Mouse (Mus musculus) kidney, adult 2 months (tissue): ENCODE measurements around the gene Muc2. TPM values are rescaled to one million over a fixed set of nuclear protein-coding genes. Genes with fewer than 3 reads are reported as not detected.
"Not testable (repeated sequence)": the region's sequence is repeated elsewhere in the genome, so short reads cannot be mapped to it uniquely, and the experiment has no call there.

Experiments
- DNase-seq: peaks from one replicate; pipeline ENCODE4 v3.0.0; 2021
- H3K27ac ChIP-seq: fragments of 200-500 bp; 2 replicates; pipeline ENCODE4 v1.5.1; 2012; ENCODE audit warnings: low read depth, low read length, control low read depth, inconsistent platforms; ENCODE audit not compliant: insufficient read depth
- H3K27me3 ChIP-seq: fragments of 200-500 bp; replicated peaks from 2 replicates; pipeline ENCODE4 v1.6.1; 2012; ENCODE audit warnings: mild to moderate bottlenecking, moderate library complexity, low read length, inconsistent platforms; ENCODE audit not compliant: control insufficient read depth, insufficient read depth
- H3K36me3 ChIP-seq: fragments of 200-500 bp; 2 replicates; pipeline ENCODE4 v1.6.1; 2012; ENCODE audit warnings: mild to moderate bottlenecking, moderate library complexity, low read length, inconsistent platforms; ENCODE audit not compliant: control insufficient read depth, insufficient read depth
- H3K4me1 ChIP-seq: fragments of 200-500 bp; 2 replicates; pipeline ENCODE4 v1.6.1; 2011; ENCODE audit warnings: low read length; ENCODE audit not compliant: control insufficient read depth, insufficient read depth
- H3K4me3 ChIP-seq: fragments of 200-500 bp; 2 replicates; pipeline ENCODE4 v1.5.1; 2011; ENCODE audit warnings: mild to moderate bottlenecking, low read depth, low read length, control low read depth; ENCODE audit not compliant: insufficient read depth
- CTCF ChIP-seq: fragments of 200-500 bp; conservative IDR thresholded peaks from 2 replicates; pipeline ENCODE4 v1.5.1; 2011; ENCODE audit warnings: low read depth, mild to moderate bottlenecking, control low read depth, low read length, moderate library complexity, mixed read lengths; ENCODE audit not compliant: insufficient read depth, insufficient read length
- POLR2A ChIP-seq: fragments of 200-500 bp; IDR thresholded peaks from one replicate; pipeline ENCODE4 v1.6.1; 2011; ENCODE audit warnings: low read depth, low read length, control low read depth
- WGBS: fragments of 180-500 bp; shearing (Covaris S2); methylation state at CpG from one replicate; pipeline ENCODE4 v1.1.7; 2018; 5-methylcytosine and 5-hydroxymethylcytosine counted together
- polyA plus RNA-seq: library from polyadenylated mRNA; depleted of rRNA; stranded (reverse); fragments of >200 nt; gene quantifications from 2 replicates; pipeline ENCODE4 v1.2.3, GENCODE M21; 2012

The Muc2 gene
- polyA plus RNA-seq, 1 experiment, result 0.39 TPM

DNA sequence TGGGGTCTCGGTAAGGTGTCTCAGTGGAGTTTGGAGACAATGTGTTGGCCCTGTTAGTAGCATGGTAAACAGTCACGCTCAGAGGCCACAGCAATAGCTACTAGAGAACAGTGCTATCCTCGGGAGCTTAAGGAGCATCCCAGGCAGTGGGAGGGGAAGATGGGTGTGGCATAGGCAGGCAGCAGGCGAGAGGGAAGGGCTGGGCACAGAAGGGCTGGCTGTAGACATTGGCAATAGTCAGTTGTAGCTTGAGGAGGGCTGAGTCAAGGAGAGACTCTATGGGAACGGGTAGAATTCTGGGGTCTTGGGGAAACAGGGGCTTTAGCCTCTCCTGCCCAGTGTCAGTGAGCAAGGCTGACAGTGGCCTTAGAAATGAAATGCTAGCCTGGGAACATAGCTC, 27.9 kb upstream of the Muc2 start:
- TF ChIP-seq POLR2A (no peak), CTCF (no peak)
- 81% methylated on average over 5 of the region's 5 CpGs for WGBS
- no peak for DNase-seq
- Histone ChIP-seq H3K4me1 (no peaks in the 10 kb centered on the region), H3K27ac (no peak overlapping the region), H3K4me3 (no peak overlapping the region), H3K36me3 (no peaks in the 10 kb centered on the region), H3K27me3 (no peaks in the 10 kb centered on the region)

DNA sequence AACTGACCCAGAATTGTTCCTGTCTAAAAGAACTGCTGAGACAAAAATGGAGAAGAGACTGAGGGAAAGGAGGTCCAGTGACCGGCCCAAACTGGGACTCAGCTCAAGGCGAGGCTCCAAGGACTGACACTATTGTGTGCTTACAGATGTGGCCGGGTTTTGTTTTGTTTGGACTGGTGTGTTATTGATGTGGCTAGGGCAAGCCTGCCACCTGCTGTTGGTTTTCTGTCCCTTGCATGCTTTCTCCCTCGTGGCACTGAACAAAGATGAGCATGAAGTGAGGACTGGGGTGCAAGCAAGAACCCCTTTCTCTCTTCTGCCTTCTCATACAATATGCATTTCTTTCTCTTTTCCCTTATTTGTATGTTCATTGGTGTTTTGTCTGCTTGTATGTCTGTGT, 23.9 kb upstream of the Muc2 start:
- H3K4me1 ChIP-seq, result no peaks in the 10 kb centered on the region
- WGBS, result 4% methylated on average over 4 of the region's 4 CpGs
- H3K36me3 ChIP-seq, result no peaks in the 10 kb centered on the region
- H3K27ac ChIP-seq, result no peak overlapping the region
- H3K4me3 ChIP-seq, result no peak overlapping the region
- TF ChIP-seq POLR2A (no peak), CTCF (peak; percentile 96)
- H3K27me3 ChIP-seq, result no peaks in the 10 kb centered on the region
- DNase-seq, result peak; percentile 72

GRCm38 (mm10) chr7:141669097-141669496, 21.0 kb upstream of the Muc2 start:
- H3K27ac ChIP-seq, H3K4me1 ChIP-seq, DNase-seq, H3K27me3 ChIP-seq, H3K4me3 ChIP-seq, H3K36me3 ChIP-seq: not testable (repeated sequence)
- 76% methylated on average over 3 of the region's 3 CpGs for WGBS

DNA sequence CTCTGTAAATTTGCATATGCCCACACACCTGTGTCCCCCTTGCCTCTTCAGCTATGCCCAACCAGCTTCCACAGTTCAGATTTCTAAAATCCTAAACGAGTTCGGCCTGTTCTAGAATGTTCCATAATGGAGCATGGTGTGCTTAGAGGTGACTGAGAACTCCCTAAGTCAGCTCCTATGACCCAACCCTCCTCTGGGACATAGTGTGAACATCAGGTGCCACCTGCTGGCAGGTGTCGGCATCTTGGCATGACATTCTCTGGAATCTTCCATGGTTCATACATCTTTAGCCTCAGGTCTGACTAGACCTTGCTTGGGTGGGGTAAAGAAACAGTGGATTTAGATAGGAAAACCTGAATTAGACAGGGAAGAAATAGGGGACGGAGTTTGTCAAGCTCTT, 19.1 kb upstream of the Muc2 start:
- DNase-seq, result peak; percentile 66
- Histone ChIP-seq H3K4me3 (no peak overlapping the region), H3K4me1 (no peaks in the 10 kb centered on the region), H3K36me3 (no peaks in the 10 kb centered on the region), H3K27ac (no peak overlapping the region), H3K27me3 (no peaks in the 10 kb centered on the region)
- WGBS, result 61% methylated on average over 4 of the region's 4 CpGs
- TF ChIP-seq CTCF (peak; percentile 75), POLR2A (no peak)

DNA sequence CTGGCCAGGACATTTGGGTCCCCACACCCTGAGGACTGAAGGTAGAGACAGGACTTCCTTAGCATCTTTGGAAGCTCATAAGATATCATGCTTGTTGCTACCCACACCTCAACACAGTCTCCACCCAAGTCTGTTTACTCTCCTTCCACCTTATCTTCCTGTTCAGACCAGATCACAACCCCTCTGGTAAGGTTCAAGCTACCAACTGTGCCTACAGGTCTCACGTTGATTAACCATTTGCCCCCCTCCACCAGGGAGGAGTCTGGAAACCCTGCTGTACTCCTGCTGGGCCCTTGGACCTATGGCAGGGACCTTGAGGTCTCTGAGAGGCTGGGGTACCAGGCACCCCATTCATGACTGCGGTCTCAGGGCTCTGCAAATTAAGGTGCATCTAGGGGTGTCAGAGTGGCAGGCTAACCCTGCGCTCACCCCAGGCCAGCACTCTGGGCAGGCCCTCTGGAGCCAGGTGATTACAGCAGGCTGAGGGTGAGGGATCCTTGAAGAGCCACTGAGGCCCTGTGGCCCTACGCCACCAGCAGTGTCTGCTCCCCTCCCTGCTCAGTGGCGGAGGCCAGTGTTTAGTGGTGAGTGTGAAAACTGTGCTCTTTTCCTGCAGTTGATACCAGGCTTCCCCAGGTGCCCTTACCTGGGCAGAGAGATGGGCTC, 18.4 kb upstream of the Muc2 start:
- Histone ChIP-seq H3K4me3 (no peak overlapping the region), H3K27me3 (no peaks in the 10 kb centered on the region), H3K4me1 (no peaks in the 10 kb centered on the region), H3K36me3 (no peaks in the 10 kb centered on the region), H3K27ac (no peak overlapping the region)
- DNase-seq, result no peak
- WGBS, result 88% methylated on average over 5 of the region's 5 CpGs
- TF ChIP-seq CTCF, result no peak
- TF ChIP-seq POLR2A, result no peak

DNA sequence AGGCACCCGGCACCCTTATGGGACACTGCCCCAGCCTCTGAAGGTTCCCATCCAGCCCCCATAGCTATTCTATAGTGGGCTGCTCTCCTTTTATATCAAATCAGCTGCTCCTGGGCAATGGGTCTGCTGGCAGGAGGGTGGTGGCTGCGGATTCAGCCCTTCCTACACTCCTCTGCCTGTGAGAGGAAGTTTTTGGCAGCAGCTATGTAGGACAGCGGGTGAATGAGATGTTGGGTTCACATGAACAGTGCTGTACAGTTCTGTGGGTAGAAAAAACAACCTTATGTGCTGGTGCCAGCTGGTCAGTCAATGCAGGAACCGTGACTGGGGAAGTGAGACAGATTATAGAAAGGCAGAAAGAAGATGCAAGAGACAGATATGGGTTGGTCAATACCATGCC, 11.2 kb upstream of the Muc2 start:
- Histone ChIP-seq H3K4me1 (no peaks in the 10 kb centered on the region), H3K36me3 (no peaks in the 10 kb centered on the region), H3K27ac (no peak overlapping the region), H3K27me3 (no peaks in the 10 kb centered on the region), H3K4me3 (no peak overlapping the region)
- no peak for DNase-seq
- WGBS, result 80% methylated on average over 4 of the region's 4 CpGs
- TF ChIP-seq CTCF (no peak), POLR2A (no peak)

DNA sequence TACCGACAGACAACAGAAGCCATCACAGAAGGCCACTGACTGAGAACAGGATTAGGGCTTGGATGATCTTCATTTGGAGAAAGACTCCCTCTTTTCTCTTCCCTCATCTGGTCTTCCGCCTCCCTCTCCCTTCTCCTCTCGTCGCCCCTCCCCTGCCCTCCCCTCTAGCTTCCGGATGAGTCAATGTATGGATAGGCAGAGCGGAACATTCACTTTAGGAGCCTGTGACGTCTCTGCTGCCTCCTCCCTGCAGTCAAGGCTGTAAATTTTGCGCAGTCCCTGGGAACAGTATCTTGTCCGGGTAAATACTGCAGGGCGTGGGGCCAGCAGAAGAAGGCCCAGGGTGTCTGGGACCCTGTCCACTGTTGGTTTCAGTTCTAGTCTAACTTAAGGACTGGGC, 2.8 kb upstream of the Muc2 start:
- no peaks in the 10 kb centered on the region for H3K27me3 ChIP-seq
- no peaks in the 10 kb centered on the region for H3K36me3 ChIP-seq
- DNase-seq, result no peak
- no peak overlapping the region for H3K27ac ChIP-seq
- H3K4me1 ChIP-seq, result no peaks in the 10 kb centered on the region
- WGBS, result 41% methylated on average over 10 of the region's 10 CpGs
- H3K4me3 ChIP-seq, result no peak overlapping the region
- no peak for TF ChIP-seq POLR2A
- TF ChIP-seq CTCF, result no peak

- no peak overlapping the region for H3K4me3 ChIP-seq
- peak; percentile 46 for DNase-seq
- no peaks in the 10 kb centered on the region for H3K36me3 ChIP-seq
- no peaks in the 10 kb centered on the region for H3K4me1 ChIP-seq
- no peak overlapping the region for H3K27ac ChIP-seq
- no peak for TF ChIP-seq CTCF
- no peak for TF ChIP-seq POLR2A
- no peaks in the 10 kb centered on the region for H3K27me3 ChIP-seq
- WGBS, result 44% methylated on average over 30 of the region's 30 CpGs
These were observed 3.6 kb downstream of the Muc2 start for GRCm38 (mm10) chr7:141693591-141694273.
